Mouse (Mus musculus) midbrain, postnatal 0 days (tissue): ENCODE results near the gene Rab3a. TPM values are rescaled to one million over a fixed set of nuclear protein-coding genes. Genes with fewer than 3 reads are reported as not detected.

ENCODE experiments used
- ATAC-seq: fragments of 200-750 bp; cut with Nextera tagmentation; 2 replicates; pipeline ENCODE4 v1.8.0; 2017; ENCODE audit warnings: moderate number of reproducible peaks, mild to moderate bottlenecking, moderate TSS enrichment, moderate library complexity; ENCODE audit not compliant: low FRiP score
- DNase-seq: peaks from one replicate; pipeline ENCODE4 v3.0.0-alpha.2; 2015; ENCODE audit warnings: low spot score
- H3K27ac ChIP-seq: fragments of 300-500 bp; sonication (generic); 2 replicates; pipeline ENCODE4 v1.5.1; 2014; ENCODE audit warnings: low read depth, mild to moderate bottlenecking, low read length, mixed read lengths
- H3K27me3 ChIP-seq: fragments of 300-500 bp; sonication (generic); 2 replicates; pipeline ENCODE4 v1.6.1; 2014; ENCODE audit warnings: low read length, control low read depth, mixed read lengths; ENCODE audit not compliant: insufficient read depth
- H3K36me3 ChIP-seq: fragments of 300-500 bp; sonication (generic); 2 replicates; pipeline ENCODE4 v1.6.1; 2014; ENCODE audit warnings: low read length, control low read depth, mixed read lengths; ENCODE audit not compliant: insufficient read depth
- H3K4me1 ChIP-seq: fragments of 300-500 bp; sonication (generic); 2 replicates; pipeline ENCODE4 v1.6.1; 2014; ENCODE audit warnings: mild to moderate bottlenecking, control low read depth, antibody characterized with exemption, low read length, mixed read lengths; ENCODE audit not compliant: insufficient read depth
- H3K4me2 ChIP-seq: fragments of 300-500 bp; sonication (generic); 2 replicates; pipeline ENCODE4 v1.6.1; 2014; ENCODE audit warnings: low read depth, mild to moderate bottlenecking, low read length, mixed read lengths; ENCODE audit not compliant: poor library complexity, severe bottlenecking
- H3K4me3 ChIP-seq: fragments of 300-500 bp; sonication (generic); 2 replicates; pipeline ENCODE4 v1.5.1; 2014; ENCODE audit warnings: low read depth, mild to moderate bottlenecking, low read length, moderate library complexity
- H3K9ac ChIP-seq: fragments of 300-500 bp; sonication (generic); replicated peaks from 2 replicates; pipeline ENCODE4 v1.6.1; 2014; ENCODE audit warnings: mild to moderate bottlenecking, low read length, moderate library complexity, mixed read lengths; ENCODE audit not compliant: poor library complexity, severe bottlenecking
- H3K9me3 ChIP-seq: fragments of 300-500 bp; sonication (generic); 2 replicates; pipeline ENCODE4 v1.6.1; 2016; ENCODE audit warnings: low read length, control low read depth
- CTCF ChIP-seq: IDR thresholded peaks from 2 replicates; pipeline ENCODE4 v1.5.1; 2016; ENCODE audit warnings: antibody characterized with exemption, mild to moderate bottlenecking
- WGBS: fragments of 180-500 bp; shearing (Covaris S2); extraction: QIAGEN DNeasy Blood & Tissue Kit; methylation state at CpG from one replicate; pipeline ENCODE4 v1.1.7; 2014; 5-methylcytosine and 5-hydroxymethylcytosine counted together
- polyA plus RNA-seq: library from polyadenylated mRNA; unstranded; fragments of >200 nt; fragmentation: Nextera tagmentation; extraction: Ambion mirVana; gene quantifications from 2 replicates; pipeline ENCODE4 v1.2.1, GENCODE M21; 2015
- total RNA-seq: library from RNA; depleted of rRNA; stranded (reverse); fragments of >200 nt; gene quantifications from 2 replicates; pipeline ENCODE4 v1.2.3, GENCODE M21; 2014

Rab3a gene
- total and polyA plus RNA-seq, 2 experiments from 2014 or later: 670 to 726 TPM

GRCm38 (mm10) chr8:70737705-70738104, 16.8 kb upstream of the Rab3a start:
- 61% methylated on average over 5 of the region's 5 CpGs for WGBS
- no peak overlapping the region for H3K4me2 ChIP-seq
- H3K36me3 ChIP-seq: no peaks in the 10 kb centered on the region
- ATAC-seq (no peak), DNase-seq (no peak)
- peaks cover 7% of the 10 kb centered on the region for H3K27me3 ChIP-seq
- H3K27ac ChIP-seq: no peak overlapping the region
- no peak overlapping the region for H3K9ac ChIP-seq
- no peak overlapping the region for H3K4me3 ChIP-seq
- H3K4me1 ChIP-seq: no peaks in the 10 kb centered on the region
- H3K9me3 ChIP-seq: no peaks in the 10 kb centered on the region
- TF ChIP-seq CTCF: no peak

- 69% methylated on average over 3 of the region's 3 CpGs for WGBS
- no peak for TF ChIP-seq CTCF
- Histone ChIP-seq H3K9me3 (no peaks in the 10 kb centered on the region), H3K27ac (no peak overlapping the region), H3K4me2 (no peak overlapping the region), H3K4me1 (no peaks in the 10 kb centered on the region; the same call in 1 of the 2 replicates), H3K36me3 (no peaks in the 10 kb centered on the region), H3K9ac (no peak overlapping the region), H3K27me3 (peaks cover 11% of the 10 kb centered on the region), H3K4me3 (no peak overlapping the region)
- DNase-seq (no peak), ATAC-seq (no peak)
Measured at GRCm38 (mm10) chr8:70738211-70738610, 16.3 kb upstream of the Rab3a start.

GRCm38 (mm10) chr8:70741661-70742060, 12.8 kb upstream of the Rab3a start:
- peaks cover 34% of the 10 kb centered on the region for H3K27me3 ChIP-seq
- H3K27ac ChIP-seq: no peak overlapping the region
- DNase-seq: no peak
- no peaks in the 10 kb centered on the region for H3K36me3 ChIP-seq
- H3K4me1 ChIP-seq: peaks cover 4% of the 10 kb centered on the region; the same call in 1 of the 2 replicates
- 69% methylated on average over 5 of the region's 5 CpGs for WGBS
- no peak for ATAC-seq
- H3K4me2 ChIP-seq: no peak overlapping the region
- no peak overlapping the region for H3K9ac ChIP-seq
- no peak for TF ChIP-seq CTCF
- no peaks in the 10 kb centered on the region for H3K9me3 ChIP-seq
- H3K4me3 ChIP-seq: no peak overlapping the region

GRCm38 (mm10) chr8:70742176-70742575, 12.3 kb upstream of the Rab3a start:
- ATAC-seq (no peak), DNase-seq (no peak)
- H3K4me3 ChIP-seq: no peak overlapping the region
- 76% methylated on average over 11 of the region's 11 CpGs for WGBS
- no peak overlapping the region for H3K27ac ChIP-seq
- H3K4me1 ChIP-seq: peaks cover 4% of the 10 kb centered on the region; the same call in 1 of the 2 replicates
- H3K9ac ChIP-seq: no peak overlapping the region
- H3K36me3 ChIP-seq: no peaks in the 10 kb centered on the region
- no peak for TF ChIP-seq CTCF
- peaks cover 37% of the 10 kb centered on the region for H3K27me3 ChIP-seq
- H3K4me2 ChIP-seq: no peak overlapping the region
- no peaks in the 10 kb centered on the region for H3K9me3 ChIP-seq

GRCm38 (mm10) chr8:70742981-70743655, 11.4 kb upstream of the Rab3a start:
- Histone ChIP-seq H3K9me3 (no peaks in the 10 kb centered on the region), H3K4me2 (peak overlapping the region; percentile 49), H3K4me1 (peaks cover 4% of the 10 kb centered on the region; the same call in 1 of the 2 replicates), H3K36me3 (no peaks in the 10 kb centered on the region), H3K4me3 (peak overlapping the region; percentile 31; the same call in 1 of the 2 replicates), H3K27ac (no peak overlapping the region), H3K9ac (0 out of 2 replicates have a peak overlapping the region, but pooled peaks have one; percentile 0), H3K27me3 (peaks cover 41% of the 10 kb centered on the region)
- DNase-seq (no peak), ATAC-seq (peak; percentile 18; the same call in 1 of the 2 replicates)
- TF ChIP-seq CTCF: no peak
- 3% methylated on average over 34 of the region's 38 CpGs for WGBS
